In genomic region chr2:32570698-32571494, GRCm38 (mm10) we compare ENCODE assay signal across 7 mouse cellular contexts. TPM values are rescaled to one million over a fixed set of nuclear protein-coding genes. Genes with fewer than 3 reads are reported as not detected.
A peak's percentile ranks its signal among the peaks of the same experiment; 100 is the strongest.
DNase-seq lines count a peak whose midpoint lies in the region; ATAC-seq and TF ChIP-seq lines count a peak whose summit lies in the region.

Gene Dpm2, plus strand, starts transcription at chr2:32570858.

- H3K27ac ChIP-seq in embryonic facial prominence, embryonic 10.5 days (replicated peaks), result peak within 1 kb of the TSS; percentile 76
- H3K27ac ChIP-seq in intestine, postnatal 0 days (ENCODE audit: low read depth, low read length), result peak within 1 kb of the TSS; percentile 46
- H3K27ac ChIP-seq in midbrain, embryonic 12.5 days (replicated peaks), result peak within 1 kb of the TSS; percentile 46
- peak within 1 kb of the TSS; percentile 22; the same call in 1 of the 2 replicates for H3K27ac ChIP-seq in small intestine, adult 2 months (ENCODE audit: insufficient read depth, low read depth, low read length)

- intact Hi-C loops in left cerebral cortex, postnatal 4 days (cut with DNase I), result no loop called here

- peak; percentile 78 for ATAC-seq in intestine, postnatal 0 days
- ATAC-seq in midbrain, embryonic 12.5 days (ENCODE audit: low FRiP score, low read depth), result peak; percentile 74

- H3K9ac ChIP-seq in intestine, postnatal 0 days (ENCODE audit: low read depth, low read length), result peak within 1 kb of the TSS; percentile 57
- H3K9ac ChIP-seq in midbrain, embryonic 12.5 days (replicated peaks), result peak within 1 kb of the TSS; percentile 77

- no peaks in the 10 kb centered on the region for H3K9me3 ChIP-seq in embryonic facial prominence, embryonic 10.5 days
- H3K9me3 ChIP-seq in intestine, postnatal 0 days (ENCODE audit: control insufficient read depth), result no peaks in the 10 kb centered on the region
- no peaks in the 10 kb centered on the region for H3K9me3 ChIP-seq in midbrain, embryonic 12.5 days

- peak; percentile 92 for TF ChIP-seq POLR2A in small intestine, adult 2 months (IDR thresholded peaks at IDR 0.05; ENCODE audit: low read depth, low read length)

- no peaks in the 10 kb centered on the region for H3K27me3 ChIP-seq in embryonic facial prominence, embryonic 10.5 days (replicated peaks; ENCODE audit: low read depth, poor library complexity, severe bottlenecking)
- H3K27me3 ChIP-seq in intestine, postnatal 0 days (replicated peaks; ENCODE audit: control insufficient read depth, insufficient read depth, low read length), result no peaks in the 10 kb centered on the region
- no peaks in the 10 kb centered on the region for H3K27me3 ChIP-seq in midbrain, embryonic 12.5 days
- H3K27me3 ChIP-seq in small intestine, adult 2 months (ENCODE audit: control insufficient read depth, insufficient read depth, low read length), result no peaks in the 10 kb centered on the region

- peak within 1 kb of the TSS; percentile 74 for H3K4me3 ChIP-seq in embryonic facial prominence, embryonic 10.5 days
- peak within 1 kb of the TSS; percentile 71 for H3K4me3 ChIP-seq in intestine, postnatal 0 days (ENCODE audit: low read depth, low read length)
- H3K4me3 ChIP-seq in midbrain, embryonic 12.5 days, result peak within 1 kb of the TSS; percentile 76
- peak within 1 kb of the TSS; percentile 79 for H3K4me3 ChIP-seq in small intestine, adult 2 months (ENCODE audit: low read depth, low read length)

- H3K4me1 ChIP-seq in embryonic facial prominence, embryonic 10.5 days, result peaks cover 26% of the 10 kb centered on the region
- H3K4me1 ChIP-seq in intestine, postnatal 0 days (replicated peaks; ENCODE audit: control insufficient read depth, insufficient read depth, low read length), result no peaks in the 10 kb centered on the region
- H3K4me1 ChIP-seq in midbrain, embryonic 12.5 days, result peaks cover 25% of the 10 kb centered on the region
- H3K4me1 ChIP-seq in small intestine, adult 2 months (ENCODE audit: control insufficient read depth, insufficient read depth, insufficient read length, low read length), result peaks cover 9% of the 10 kb centered on the region

- peak within 1 kb of the TSS; percentile 84 for H3K4me2 ChIP-seq in intestine, postnatal 0 days (replicated peaks; ENCODE audit: low read depth)
- H3K4me2 ChIP-seq in midbrain, embryonic 12.5 days (replicated peaks), result peak within 1 kb of the TSS; percentile 95

- 2% methylated on average over 36 of the region's 36 CpGs for WGBS in embryonic facial prominence, embryonic 10.5 days
- WGBS in intestine, postnatal 0 days, result under 1% methylated on average over 36 of the region's 36 CpGs
- 2% methylated on average over 36 of the region's 36 CpGs for WGBS in midbrain, embryonic 12.5 days
- under 1% methylated on average over 36 of the region's 36 CpGs for WGBS in small intestine, adult 2 months

- peaks cover 42% of the 10 kb centered on the region for H3K36me3 ChIP-seq in embryonic facial prominence, embryonic 10.5 days (replicated peaks)
- peaks cover 38% of the 10 kb centered on the region for H3K36me3 ChIP-seq in intestine, postnatal 0 days (ENCODE audit: control insufficient read depth, insufficient read depth)
- peaks cover 33% of the 10 kb centered on the region for H3K36me3 ChIP-seq in midbrain, embryonic 12.5 days
- peaks cover 33% of the 10 kb centered on the region for H3K36me3 ChIP-seq in small intestine, adult 2 months (ENCODE audit: control insufficient read depth, insufficient read depth, low read length)

- 0 out of 2 replicates have a peak, but pooled peaks have one; percentile 6 for TF ChIP-seq CTCF in intestine, postnatal 0 days (IDR thresholded peaks at IDR 0.05; ENCODE audit: low read depth)
- no peak for TF ChIP-seq CTCF in small intestine, adult 2 months (IDR thresholded peaks at IDR 0.05; ENCODE audit: extremely low read depth, insufficient read length, insufficient replicate concordance, low read depth, low read length)

- peak; percentile 93 for DNase-seq in adrenal gland, postnatal 10 days
- peak; percentile 90 for DNase-seq in embryonic facial prominence, embryonic 10.5 days (ENCODE audit: low spot score)
- DNase-seq in gonadal fat pad, adult 2 months (ENCODE audit: low read depth), result no peak
- DNase-seq in left cerebral cortex, postnatal 4 days, result peak; percentile 89

RNA-seq across cellular contexts. Expression of gene Dpm2, which starts in this region (rescaled TPM):
- total RNA-seq in adrenal gland, postnatal 10 days (2021), result 10 to 100 TPM; 44.4 to 49.9 TPM
- 109 and 111 TPM in 2 replicates for polyA plus RNA-seq in embryonic facial prominence, embryonic 10.5 days (2016; fragmentation: Nextera tagmentation; extraction: Ambion mirVana)
- polyA plus RNA-seq in gonadal fat pad, adult 2 months (2012; rRNA removed), result 138 and 191 TPM in 2 replicates
- polyA plus RNA-seq in intestine, postnatal 0 days (2015; fragmentation: Nextera tagmentation; extraction: Ambion mirVana), result 120 and 124 TPM in 2 replicates
- 10 to 100 TPM; 74.3 to 76.8 TPM for total RNA-seq in left cerebral cortex, postnatal 4 days (2021)
- 109 and 121 TPM in 2 replicates for polyA plus RNA-seq in midbrain, embryonic 12.5 days (2016; fragmentation: Nextera tagmentation; extraction: Ambion mirVana)
- 49.3 and 87.5 TPM in 2 replicates for polyA plus RNA-seq in small intestine, adult 2 months (2012; rRNA removed)

Comparison
In these comparisons a context has a peak if more than half of its experiments do, and no peak if none do; other contexts are left out.
1. H3K27ac ChIP-seq: peak in every context shown above with its lines; median percentile 76 in embryonic facial prominence, embryonic 10.5 days; 46 in intestine, postnatal 0 days; 46 in midbrain, embryonic 12.5 days; 22 in small intestine, adult 2 months.